Mouse (Mus musculus) ES-Bruce4 (cell line): ENCODE measurements around the gene Man2b1. TPM values are rescaled to one million over a fixed set of nuclear protein-coding genes. Genes with fewer than 3 reads are reported as not detected.

Experiments used
- H3K27ac ChIP-seq: 2 replicates; pipeline ENCODE4 v1.5.1; 2012; ENCODE audit warnings: low read length, inconsistent platforms; ENCODE audit not compliant: insufficient read depth
- H3K27me3 ChIP-seq: 2 replicates; pipeline ENCODE4 v1.6.1; 2012; ENCODE audit warnings: mild to moderate bottlenecking, low read length, inconsistent platforms; ENCODE audit not compliant: control insufficient read depth, poor library complexity, insufficient read depth, severe bottlenecking
- H3K36me3 ChIP-seq: 2 replicates; pipeline ENCODE4 v1.6.1; 2012; ENCODE audit warnings: inconsistent platforms, mild to moderate bottlenecking, low read length, moderate library complexity; ENCODE audit not compliant: control insufficient read depth, poor library complexity, insufficient read depth, severe bottlenecking
- H3K4me1 ChIP-seq: one replicate; pipeline ENCODE4 v1.8.1; 2011; ENCODE audit warnings: low read length; ENCODE audit not compliant: control insufficient read depth, insufficient read depth
- H3K4me3 ChIP-seq: 2 replicates; pipeline ENCODE4 v1.5.1; 2011; ENCODE audit warnings: low read depth, mild to moderate bottlenecking, low read length
- H3K9ac ChIP-seq: 2 replicates; pipeline ENCODE4 v1.6.1; 2012; ENCODE audit warnings: low read depth, mild to moderate bottlenecking, inconsistent platforms; ENCODE audit not compliant: poor library complexity, severe bottlenecking
- H3K9me3 ChIP-seq: replicated peaks from 2 replicates; pipeline ENCODE4 v1.6.1; 2012; ENCODE audit warnings: mild to moderate bottlenecking, low read length, inconsistent platforms; ENCODE audit not compliant: control insufficient read depth, poor library complexity, insufficient read depth, severe bottlenecking
- CTCF ChIP-seq: IDR thresholded peaks from one replicate; pipeline ENCODE4 v1.8.1; 2011; ENCODE audit warnings: low read depth, low read length
- EP300 ChIP-seq: IDR thresholded peaks from 2 replicates; pipeline ENCODE4 v1.6.1; 2011; ENCODE audit warnings: low read depth, low read length; ENCODE audit not compliant: insufficient read depth
- POLR2A ChIP-seq: IDR thresholded peaks from one replicate; pipeline ENCODE4 v1.8.1; 2011; ENCODE audit warnings: low read length; ENCODE audit not compliant: insufficient read depth
- polyA plus RNA-seq: library from polyadenylated mRNA; stranded (reverse); fragments of >200 nt; gene quantifications from 2 replicates; pipeline ENCODE4 v1.2.4, GENCODE M21; 2011; ENCODE audit warnings: low read depth; ENCODE audit not compliant: missing spikeins, insufficient read depth, insufficient read length

Man2b1 gene
- polyA plus RNA-seq, 1 experiment: 36.0 TPM

DNA sequence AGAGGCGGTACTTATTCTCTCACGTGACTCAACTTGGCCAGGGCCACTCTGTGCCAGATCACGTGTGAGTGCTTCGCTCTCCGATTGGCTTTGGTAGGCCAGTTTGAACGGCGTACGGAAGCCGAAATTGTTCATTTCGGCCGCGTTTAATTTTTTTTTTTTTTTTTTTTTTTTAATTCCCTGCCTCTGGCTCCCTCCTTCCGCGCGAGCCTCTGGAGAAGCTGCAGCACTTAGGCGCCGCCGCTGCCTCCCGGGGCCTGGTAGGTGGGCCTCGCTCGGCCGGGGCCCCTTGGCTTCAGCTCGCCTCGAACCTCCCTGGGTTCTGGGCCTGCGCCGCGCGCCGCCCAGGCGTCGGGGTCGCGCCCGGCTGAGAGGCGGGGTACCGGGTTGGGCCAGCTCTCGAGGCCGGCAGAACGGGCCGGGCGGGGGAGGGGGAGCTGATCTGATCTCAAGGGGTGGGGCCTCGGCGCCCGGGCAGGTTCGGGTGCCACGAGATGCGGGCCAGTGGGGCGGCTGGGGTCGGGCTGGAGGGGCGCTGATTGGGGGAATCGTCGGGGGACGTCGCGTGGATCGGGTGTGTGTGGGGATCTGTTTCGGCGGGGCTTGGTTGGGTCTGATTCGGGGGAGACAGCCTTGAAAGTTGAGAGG, 46.2 kb upstream of the Man2b1 start, which contains the start of gene Tnpo2:
Tnpo2 (plus strand) TSS at position 198 of the 648 bp plus-strand sequence.
- peak within 1 kb of the TSS; percentile 95 for H3K27ac ChIP-seq
- no peaks in the 10 kb centered on the region for H3K4me1 ChIP-seq
- H3K4me3 ChIP-seq: peak within 1 kb of the TSS; percentile 98
- H3K36me3 ChIP-seq: peaks cover 31% of the 10 kb centered on the region
- TF ChIP-seq POLR2A (peak; percentile 41), CTCF (no peak), EP300 (0 out of 2 replicates have a peak, but pooled peaks have one; percentile 34)
- peak within 1 kb of the TSS; percentile 99 for H3K9ac ChIP-seq
- no peaks in the 10 kb centered on the region for H3K9me3 ChIP-seq
- no peaks in the 10 kb centered on the region for H3K27me3 ChIP-seq

DNA sequence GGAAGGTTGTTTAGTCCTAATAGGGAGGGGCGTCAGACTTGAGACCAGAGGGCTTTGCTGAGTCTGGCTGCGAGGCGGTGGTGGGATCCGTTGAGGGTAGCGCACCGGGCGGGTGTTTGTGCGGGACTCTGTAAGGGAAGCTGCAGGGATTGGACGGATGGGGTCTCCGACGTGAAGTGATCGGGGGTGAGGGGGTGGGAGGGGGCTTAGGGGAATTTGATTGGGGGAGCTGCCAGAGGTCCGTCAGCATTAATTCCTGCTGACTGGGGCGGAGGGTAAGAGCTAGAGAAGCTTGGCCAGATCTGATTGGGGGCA, 45.7 kb upstream of the Man2b1 start:
- H3K27me3 ChIP-seq: no peaks in the 10 kb centered on the region
- H3K4me1 ChIP-seq: no peaks in the 10 kb centered on the region
- TF ChIP-seq CTCF (no peak), POLR2A (no peak), EP300 (no peak)
- no peaks in the 10 kb centered on the region for H3K9me3 ChIP-seq
- H3K27ac ChIP-seq: peak overlapping the region; percentile 95
- H3K9ac ChIP-seq: peak overlapping the region; percentile 99
- peak overlapping the region; percentile 95 for H3K4me3 ChIP-seq
- H3K36me3 ChIP-seq: peaks cover 31% of the 10 kb centered on the region

- no peaks in the 10 kb centered on the region for H3K4me1 ChIP-seq
- peak overlapping the region; percentile 91 for H3K27ac ChIP-seq
Measured at GRCm38 (mm10) chr8:85037681-85038531, 45.2 kb upstream of the Man2b1 start.

GRCm38 (mm10) chr8:85043619-85044018, 39.5 kb upstream of the Man2b1 start:
- peaks cover 87% of the 10 kb centered on the region for H3K36me3 ChIP-seq
- TF ChIP-seq EP300: no peak
- TF ChIP-seq POLR2A: no peak
- no peak for TF ChIP-seq CTCF

More at GRCm38 (mm10) chr8:85037681-85038531, 45.2 kb upstream of the Man2b1 start:
- H3K27me3 ChIP-seq: no peaks in the 10 kb centered on the region
- no peaks in the 10 kb centered on the region for H3K9me3 ChIP-seq
- H3K36me3 ChIP-seq: peaks cover 32% of the 10 kb centered on the region
- H3K9ac ChIP-seq: peak overlapping the region; percentile 99
- H3K4me3 ChIP-seq: peak overlapping the region; percentile 95
- no peak for TF ChIP-seq EP300
- TF ChIP-seq POLR2A: no peak
- no peak for TF ChIP-seq CTCF

GRCm38 (mm10) chr8:85057367-85057766, 25.7 kb upstream of the Man2b1 start:
- Histone ChIP-seq H3K4me3 (no peak overlapping the region), H3K9ac (no peak overlapping the region), H3K9me3 (no peaks in the 10 kb centered on the region), H3K27ac (no peak overlapping the region), H3K36me3 (peaks cover 48% of the 10 kb centered on the region), H3K4me1 (peaks cover 3% of the 10 kb centered on the region), H3K27me3 (no peaks in the 10 kb centered on the region)
- TF ChIP-seq POLR2A (no peak), CTCF (no peak), EP300 (no peak)

More at GRCm38 (mm10) chr8:85043619-85044018, 39.5 kb upstream of the Man2b1 start:
- Histone ChIP-seq H3K4me3 (no peak overlapping the region), H3K9ac (no peak overlapping the region), H3K4me1 (no peaks in the 10 kb centered on the region), H3K27me3 (no peaks in the 10 kb centered on the region), H3K27ac (no peak overlapping the region), H3K9me3 (no peaks in the 10 kb centered on the region)
